Mouse (Mus musculus): ENCODE results near the gene Dip2b.

Dip2b gene

GRCm38 (mm10) chr15:100215092-100215491, 176.6 kb downstream of the Dip2b start:
- no peak for DNase-seq (ENCODE audit: extremely low read depth, low read depth, low spot score)

- no peak for DNase-seq (ENCODE audit: extremely low read depth, low read depth, low spot score)
Observed at GRCm38 (mm10) chr15:100216173-100216572, 177.7 kb downstream of the Dip2b start.

GRCm38 (mm10) chr15:100218018-100218417, 179.6 kb downstream of the Dip2b start:
- no peak for DNase-seq (ENCODE audit: extremely low read depth, low read depth, low spot score)

- no peak for DNase-seq (ENCODE audit: extremely low read depth, low read depth, low spot score)
Observed at GRCm38 (mm10) chr15:100219396-100219795, 180.9 kb downstream of the Dip2b start.

- no peak for DNase-seq (ENCODE audit: extremely low read depth, low read depth, low spot score)
Observed at GRCm38 (mm10) chr15:100220916-100221315, 182.5 kb downstream of the Dip2b start.

GRCm38 (mm10) chr15:100225381-100225780, 186.9 kb downstream of the Dip2b start:
- no peak for DNase-seq (ENCODE audit: extremely low read depth, low read depth, low spot score)

GRCm38 (mm10) chr15:100225891-100226290, 187.4 kb downstream of the Dip2b start:
- no peak for DNase-seq (ENCODE audit: extremely low read depth, low read depth, low spot score)

GRCm38 (mm10) chr15:100227031-100227662, 188.7 kb downstream of the Dip2b start:
- DNase-seq (ENCODE audit: extremely low read depth, low read depth, low spot score) = no peak

- DNase-seq (ENCODE audit: extremely low read depth, low read depth, low spot score) = no peak
Observed at GRCm38 (mm10) chr15:100227663-100228534, 189.4 kb downstream of the Dip2b start, which contains the start of gene Atf1. Gene Atf1, plus strand, starts transcription at chr15:100227819.

- no peak for DNase-seq (ENCODE audit: extremely low read depth, low read depth, low spot score)
Observed at GRCm38 (mm10) chr15:100228535-100229336, 190.3 kb downstream of the Dip2b start.

- no peak for DNase-seq (ENCODE audit: extremely low read depth, low read depth, low spot score)
Observed at GRCm38 (mm10) chr15:100230655-100231054, 192.2 kb downstream of the Dip2b start.

- DNase-seq (ENCODE audit: extremely low read depth, low read depth, low spot score) = no peak
Observed at GRCm38 (mm10) chr15:100231616-100232525, 193.4 kb downstream of the Dip2b start.

GRCm38 (mm10) chr15:100235208-100235965, 196.9 kb downstream of the Dip2b start:
- no peak for DNase-seq (ENCODE audit: extremely low read depth, low read depth, low spot score)

- no peak for DNase-seq (ENCODE audit: extremely low read depth, low read depth, low spot score)
Observed at GRCm38 (mm10) chr15:100236952-100237351, 198.5 kb downstream of the Dip2b start.

- DNase-seq (ENCODE audit: extremely low read depth, low read depth, low spot score) = no peak
Observed at GRCm38 (mm10) chr15:100241780-100242179, 203.3 kb downstream of the Dip2b start.

- no peak for DNase-seq (ENCODE audit: extremely low read depth, low read depth, low spot score)
Observed at GRCm38 (mm10) chr15:100245951-100246350, 207.5 kb downstream of the Dip2b start.

- no peak for DNase-seq (ENCODE audit: extremely low read depth, low read depth, low spot score)
Observed at GRCm38 (mm10) chr15:100247296-100247695, 208.8 kb downstream of the Dip2b start.

- no peak for DNase-seq (ENCODE audit: extremely low read depth, low read depth, low spot score)
Observed at GRCm38 (mm10) chr15:100248665-100249433, 210.4 kb downstream of the Dip2b start.
